Mouse (Mus musculus) lung, postnatal 0 days (tissue): Measurements from ENCODE around the gene Ccdc33. TPM values are rescaled to one million over a fixed set of nuclear protein-coding genes. Genes with fewer than 3 reads are reported as not detected.
A peak's percentile ranks its signal among the peaks of the same experiment; 100 is the strongest.

Source experiments
- ATAC-seq: fragments of 200-750 bp; cut with Nextera tagmentation; 2 replicates; pipeline ENCODE4 v1.8.0; 2017; ENCODE audit warnings: moderate library complexity
- DNase-seq: peaks from one replicate; pipeline ENCODE4 v3.0.0-alpha.2; 2016; ENCODE audit warnings: low spot score
- H3K27ac ChIP-seq: fragments of 300-500 bp; sonication (generic); 2 replicates; pipeline ENCODE4 v1.5.1; 2014; ENCODE audit warnings: antibody characterized with exemption, mild to moderate bottlenecking, low read length, mixed read lengths
- H3K27me3 ChIP-seq: fragments of 300-500 bp; sonication (generic); replicated peaks from 2 replicates; pipeline ENCODE4 v1.6.1; 2014; ENCODE audit warnings: low read length, mixed read lengths; ENCODE audit not compliant: insufficient read depth
- H3K36me3 ChIP-seq: fragments of 300-500 bp; sonication (generic); 2 replicates; pipeline ENCODE4 v1.6.1; 2014; ENCODE audit warnings: low read length, mixed read lengths; ENCODE audit not compliant: insufficient read depth
- H3K4me1 ChIP-seq: fragments of 300-500 bp; sonication (generic); 2 replicates; pipeline ENCODE4 v1.6.1; 2014; ENCODE audit warnings: antibody characterized with exemption, low read depth, low read length, mixed read lengths; ENCODE audit not compliant: insufficient read depth
- H3K4me2 ChIP-seq: fragments of 300-500 bp; sonication (generic); replicated peaks from 2 replicates; pipeline ENCODE4 v1.6.1; 2014; ENCODE audit warnings: low read depth, mild to moderate bottlenecking, low read length, moderate library complexity, mixed read lengths
- H3K4me3 ChIP-seq: fragments of 300-500 bp; sonication (generic); 2 replicates; pipeline ENCODE4 v1.5.1; 2014; ENCODE audit warnings: low read depth, low read length
- H3K9ac ChIP-seq: fragments of 300-500 bp; sonication (generic); replicated peaks from 2 replicates; pipeline ENCODE4 v1.6.1; 2014; ENCODE audit warnings: low read depth, mild to moderate bottlenecking
- H3K9me3 ChIP-seq: fragments of 300-500 bp; sonication (generic); 2 replicates; pipeline ENCODE4 v1.6.1; 2016; ENCODE audit warnings: low read length, mixed read lengths
- CTCF ChIP-seq: IDR thresholded peaks from 2 replicates; pipeline ENCODE4 v1.5.1; 2016; ENCODE audit warnings: antibody characterized with exemption, mild to moderate bottlenecking
- EP300 ChIP-seq: IDR thresholded peaks from 2 replicates; pipeline ENCODE4 v1.6.1; 2016; ENCODE audit warnings: antibody characterized with exemption, mild to moderate bottlenecking, control low read depth
- WGBS: fragments of 180-500 bp; shearing (Covaris S2); extraction: QIAGEN DNeasy Blood & Tissue Kit; methylation state at CpG from one replicate; pipeline ENCODE4 v1.1.7; 2014; 5-methylcytosine and 5-hydroxymethylcytosine counted together
- polyA plus RNA-seq: library from polyadenylated mRNA; unstranded; fragments of >200 nt; fragmentation: Nextera tagmentation; extraction: Ambion mirVana; gene quantifications from 2 replicates; pipeline ENCODE4 v1.2.1, GENCODE M21; 2015

Ccdc33 gene
- polyA plus RNA-seq, 1 experiment from 2014 or later = 3.0 TPM

GRCm38 (mm10) chr9:58042391-58042790, 76.2 kb downstream of the Ccdc33 start:
- ATAC-seq (no peak), DNase-seq (no peak)
- Histone ChIP-seq H3K4me3 (no peak overlapping the region), H3K36me3 (no peaks in the 10 kb centered on the region), H3K4me2 (no peak overlapping the region), H3K27ac (no peak overlapping the region), H3K4me1 (no peaks in the 10 kb centered on the region), H3K9ac (no peak overlapping the region), H3K9me3 (no peaks in the 10 kb centered on the region), H3K27me3 (0 out of 2 replicates have a peak, but pooled peaks cover 3% of the 10 kb centered on the region)
- WGBS = 34% methylated on average over 10 of the region's 10 CpGs
- TF ChIP-seq EP300 (no peak), CTCF (no peak)

GRCm38 (mm10) chr9:58040977-58041376, 77.6 kb downstream of the Ccdc33 start:
- Histone ChIP-seq H3K27ac (no peak overlapping the region), H3K4me3 (no peak overlapping the region), H3K9me3 (no peaks in the 10 kb centered on the region), H3K4me2 (no peak overlapping the region), H3K4me1 (no peaks in the 10 kb centered on the region), H3K36me3 (no peaks in the 10 kb centered on the region), H3K9ac (no peak overlapping the region), H3K27me3 (0 out of 2 replicates have a peak, but pooled peaks cover 3% of the 10 kb centered on the region)
- 57% methylated on average over 4 of the region's 4 CpGs for WGBS
- no peak for DNase-seq
- ATAC-seq = no peak
- TF ChIP-seq EP300 (no peak), CTCF (no peak)

- 34% methylated on average over 18 of the region's 19 CpGs for WGBS
- no peak for TF ChIP-seq EP300
- peak; percentile 96 for TF ChIP-seq CTCF
- H3K4me2 ChIP-seq = no peak overlapping the region
- H3K4me3 ChIP-seq = no peak overlapping the region
- H3K36me3 ChIP-seq = no peaks in the 10 kb centered on the region
- H3K27me3 ChIP-seq = 0 out of 2 replicates have a peak, but pooled peaks cover 3% of the 10 kb centered on the region
- peak; percentile 88 for DNase-seq
- H3K4me1 ChIP-seq = no peaks in the 10 kb centered on the region
- H3K27ac ChIP-seq = no peak overlapping the region
- no peak overlapping the region for H3K9ac ChIP-seq
- no peaks in the 10 kb centered on the region for H3K9me3 ChIP-seq
- ATAC-seq = peak; percentile 75
Measured at GRCm38 (mm10) chr9:58038500-58039168, 80.0 kb downstream of the Ccdc33 start.

DNA sequence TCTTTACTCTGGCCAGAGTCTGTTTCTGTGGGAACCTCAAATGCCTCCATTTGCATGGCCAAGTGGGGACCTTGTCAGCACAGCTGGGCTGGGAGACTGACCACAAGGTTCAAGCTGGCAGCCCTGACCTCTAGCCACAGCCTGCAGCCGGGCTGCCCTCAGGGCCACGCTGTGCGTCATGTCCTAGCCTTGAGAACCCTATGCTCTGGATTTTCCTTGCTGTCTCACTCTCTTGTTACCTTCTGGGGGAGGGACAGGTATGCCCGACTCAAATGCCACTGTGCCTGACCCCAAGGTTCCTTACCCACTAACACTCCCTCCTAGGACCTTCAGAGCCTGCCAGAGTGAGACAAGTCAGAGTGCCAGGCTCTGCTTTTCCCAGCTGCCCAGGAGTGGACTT, 81.7 kb downstream of the Ccdc33 start:
- H3K4me3 ChIP-seq = no peak overlapping the region
- ATAC-seq = no peak
- DNase-seq = no peak
- H3K4me1 ChIP-seq = no peaks in the 10 kb centered on the region
- 57% methylated on average over 4 of the region's 4 CpGs for WGBS
- H3K9me3 ChIP-seq = no peaks in the 10 kb centered on the region
- no peak overlapping the region for H3K4me2 ChIP-seq
- no peak overlapping the region for H3K27ac ChIP-seq
- H3K36me3 ChIP-seq = no peaks in the 10 kb centered on the region
- TF ChIP-seq EP300 (no peak), CTCF (no peak)
- 0 out of 2 replicates have a peak, but pooled peaks cover 3% of the 10 kb centered on the region for H3K27me3 ChIP-seq
- no peak overlapping the region for H3K9ac ChIP-seq

GRCm38 (mm10) chr9:58035951-58036698, 82.5 kb downstream of the Ccdc33 start:
- WGBS = 57% methylated on average over 7 of the region's 7 CpGs
- peak; percentile 18 for DNase-seq
- Histone ChIP-seq H3K27ac (no peak overlapping the region), H3K4me1 (no peaks in the 10 kb centered on the region), H3K4me3 (no peak overlapping the region), H3K9me3 (no peaks in the 10 kb centered on the region), H3K4me2 (no peak overlapping the region), H3K27me3 (0 out of 2 replicates have a peak, but pooled peaks cover 3% of the 10 kb centered on the region), H3K36me3 (no peaks in the 10 kb centered on the region), H3K9ac (no peak overlapping the region)
- ATAC-seq = no peak
- TF ChIP-seq CTCF = no peak
- no peak for TF ChIP-seq EP300

- no peak for ATAC-seq
- no peak overlapping the region for H3K9ac ChIP-seq
- H3K4me1 ChIP-seq = no peaks in the 10 kb centered on the region
- H3K4me2 ChIP-seq = no peak overlapping the region
- no peaks in the 10 kb centered on the region for H3K36me3 ChIP-seq
- no peak for TF ChIP-seq EP300
- no peak for TF ChIP-seq CTCF
- H3K9me3 ChIP-seq = no peaks in the 10 kb centered on the region
- 0 out of 2 replicates have a peak, but pooled peaks cover 3% of the 10 kb centered on the region for H3K27me3 ChIP-seq
- no peak for DNase-seq
- H3K4me3 ChIP-seq = no peak overlapping the region
- H3K27ac ChIP-seq = no peak overlapping the region
- 78% methylated on average over 1 of the region's 2 CpGs for WGBS
Measured at GRCm38 (mm10) chr9:58035519-58035918, 83.1 kb downstream of the Ccdc33 start.
